Mouse (Mus musculus): ENCODE results near the gene Ggct. TPM values are rescaled to one million over a fixed set of nuclear protein-coding genes. Genes with fewer than 3 reads are reported as not detected.
A peak's percentile ranks its signal among the peaks of the same experiment; 100 is the strongest.

Gene Ggct
- total RNA-seq, 2 experiments from 2014 or later = 26.6 to 28.9 TPM

DNA sequence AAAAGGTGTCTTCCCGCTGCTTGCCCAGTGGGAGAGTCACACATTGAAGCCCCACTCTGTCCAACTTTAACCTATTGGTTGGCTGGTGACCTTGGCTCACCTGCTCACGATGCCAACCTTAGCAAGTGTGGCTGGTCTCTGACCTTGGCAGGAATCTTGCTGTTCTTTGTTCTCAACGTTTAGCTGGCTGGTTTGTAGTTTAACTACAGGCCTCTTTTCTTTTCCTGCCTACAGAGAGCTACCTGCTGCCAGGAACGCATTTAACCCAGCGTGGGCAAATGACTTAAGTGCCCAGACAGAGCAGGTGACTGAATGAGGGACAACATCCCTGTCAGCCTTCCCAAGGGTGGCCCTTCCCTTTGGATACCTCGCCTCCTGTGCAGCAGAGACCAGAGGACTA, 5.0 kb upstream of the Ggct start:
- no peak for DNase-seq (ENCODE audit: low spot score in 2 of 2)

DNA sequence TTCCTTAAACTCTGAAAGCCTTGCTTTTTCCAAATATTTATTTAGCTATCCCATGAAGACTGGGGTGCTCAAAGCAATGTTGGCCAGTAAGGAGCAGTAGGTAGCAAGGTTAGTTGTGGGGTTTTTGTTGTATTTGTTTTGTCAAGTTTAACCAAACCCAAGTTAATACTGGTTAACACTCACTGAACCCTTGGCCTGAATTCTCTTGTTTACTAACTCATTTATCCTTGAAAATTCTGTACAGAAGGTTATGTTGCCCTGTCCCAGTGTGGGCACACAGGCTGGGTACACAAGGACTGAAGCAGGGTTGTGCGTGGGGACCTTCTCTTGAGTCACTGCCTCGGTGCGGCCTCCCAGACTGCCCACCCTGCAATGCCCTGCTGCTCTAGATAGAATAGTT, 3.6 kb upstream of the Ggct start:
- no peak for DNase-seq (ENCODE audit: low spot score in 2 of 2)

- DNase-seq (ENCODE audit: low spot score in 2 of 2) = no peak
These were observed 609 bp downstream of the Ggct start for GRCm38 (mm10) chr6:54992141-54992540.

GRCm38 (mm10) chr6:54991189-54991588, 1.6 kb downstream of the Ggct start:
- no peak for DNase-seq (ENCODE audit: low spot score in 2 of 2)

DNA sequence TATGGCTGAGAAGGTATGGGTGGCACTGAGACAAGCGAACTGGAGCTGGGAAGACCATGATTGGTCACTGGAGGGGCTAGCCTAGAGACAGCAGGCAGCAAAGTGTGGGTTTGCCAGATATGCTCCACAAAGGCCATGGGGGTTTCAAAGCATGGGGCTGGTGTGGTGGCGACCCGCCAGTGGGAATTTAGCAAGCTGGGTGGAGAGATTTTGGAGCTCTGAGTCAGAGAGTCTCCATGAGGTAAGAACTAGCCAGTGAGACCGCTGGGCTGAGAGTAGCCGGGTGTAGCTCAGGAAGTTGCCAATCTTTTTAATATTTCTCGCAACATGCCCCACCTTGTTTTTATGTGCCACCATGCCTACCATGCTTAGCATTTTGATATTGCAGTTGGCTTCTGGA, 4.6 kb downstream of the Ggct start:
- no peak for DNase-seq (ENCODE audit: low spot score in 2 of 2)

GRCm38 (mm10) chr6:54984096-54984495, 8.7 kb downstream of the Ggct start:
- DNase-seq (ENCODE audit: low spot score in 2 of 2) = no peak

DNA sequence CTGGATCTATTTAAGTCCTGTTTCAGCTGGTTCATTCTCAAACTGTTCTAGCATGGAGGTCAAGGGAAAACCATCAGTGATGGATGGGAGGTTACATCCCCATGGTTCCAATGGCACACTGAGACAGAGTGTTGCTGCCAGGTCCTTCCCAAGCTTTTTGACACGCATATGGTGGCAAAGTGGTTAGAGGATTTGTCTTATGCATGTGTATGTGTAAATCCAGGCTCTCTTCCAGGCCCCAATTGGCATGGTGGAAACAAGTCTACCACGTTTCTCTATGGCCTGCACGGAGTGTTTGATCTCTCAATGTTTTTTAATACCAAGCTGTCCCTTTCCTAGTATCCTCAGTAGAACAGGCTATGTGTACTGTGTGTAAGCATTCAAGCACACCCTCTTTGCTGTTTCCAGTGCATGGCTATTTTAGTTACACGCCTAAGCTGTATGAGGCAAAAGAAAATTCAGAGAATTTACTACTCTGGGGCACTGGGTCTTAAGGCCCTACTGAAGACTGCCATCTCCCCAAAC, 9.2 kb downstream of the Ggct start:
- no peak for DNase-seq (ENCODE audit: low spot score in 2 of 2)

GRCm38 (mm10) chr6:54979426-54979825, 13.3 kb downstream of the Ggct start:
- no peak for DNase-seq (ENCODE audit: low spot score in 2 of 2)

GRCm38 (mm10) chr6:54975616-54976015, 17.1 kb downstream of the Ggct start:
- no peak for DNase-seq (ENCODE audit: low spot score in 2 of 2)

GRCm38 (mm10) chr6:54974501-54974900, 18.2 kb downstream of the Ggct start:
- DNase-seq (ENCODE audit: low spot score in 2 of 2) = no peak

- no peak for DNase-seq (ENCODE audit: low spot score in 2 of 2)
These were observed 19.9 kb downstream of the Ggct start for GRCm38 (mm10) chr6:54972929-54973211.

- peak; percentile 44 to 47 for DNase-seq (ENCODE audit: low spot score in 2 of 2)
These were observed 20.4 kb downstream of the Ggct start, which contains the start of gene Nod1 for GRCm38 (mm10) chr6:54972111-54972928. TSS of gene Nod1 (minus strand) at chr6:54972612.

- DNase-seq (ENCODE audit: low spot score in 2 of 2) = no peak
These were observed 21.0 kb downstream of the Ggct start for GRCm38 (mm10) chr6:54971731-54972110.

DNA sequence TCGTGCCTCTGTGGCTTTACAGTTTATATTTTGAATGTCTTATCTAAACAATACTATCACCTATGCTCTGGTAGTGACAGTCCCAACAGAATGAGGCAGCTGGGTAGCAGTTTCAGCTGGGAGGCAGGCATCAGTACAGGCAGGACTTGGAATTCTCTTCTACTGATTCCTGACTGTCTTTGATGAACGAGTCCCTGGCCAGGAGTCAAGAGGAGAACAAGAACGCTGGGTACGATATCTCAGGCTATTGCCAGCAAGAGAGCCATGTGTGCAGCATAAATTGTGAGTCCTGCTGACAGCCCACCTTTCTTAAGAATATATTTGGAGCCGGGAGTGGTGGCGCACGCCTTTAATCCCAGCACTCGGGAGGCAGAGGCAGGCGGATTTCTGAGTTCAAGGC, 22.2 kb downstream of the Ggct start:
- DNase-seq (ENCODE audit: low spot score in 2 of 2) = no peak

- DNase-seq (ENCODE audit: low spot score in 2 of 2) = no peak
These were observed 22.9 kb downstream of the Ggct start for GRCm38 (mm10) chr6:54969801-54970200.

- DNase-seq (ENCODE audit: low spot score in 2 of 2) = no peak
These were observed 25.2 kb downstream of the Ggct start for GRCm38 (mm10) chr6:54967591-54967990.

GRCm38 (mm10) chr6:54965234-54965633, 27.5 kb downstream of the Ggct start:
- DNase-seq (ENCODE audit: low spot score in 2 of 2) = no peak

DNA sequence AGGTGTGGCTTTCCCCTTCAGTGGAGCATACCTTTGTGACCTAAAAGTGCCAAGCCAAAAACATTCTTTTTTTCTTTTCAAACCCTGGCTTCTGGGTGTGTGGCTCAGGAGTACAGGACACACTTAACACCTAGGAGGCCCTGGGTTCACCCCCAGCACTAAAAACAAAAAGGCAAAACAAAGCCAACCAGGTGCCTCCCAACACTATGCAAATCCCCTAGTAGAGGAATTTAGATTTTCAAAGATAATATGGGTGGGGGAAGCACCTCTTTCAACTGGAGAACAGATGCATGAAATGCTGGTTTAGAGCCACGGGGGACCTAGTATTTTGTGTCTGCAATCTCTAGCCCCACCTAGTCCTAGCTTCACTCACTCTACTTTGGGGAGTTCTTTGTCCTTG, 28.0 kb downstream of the Ggct start:
- DNase-seq (ENCODE audit: low spot score in 2 of 2) = no peak

DNA sequence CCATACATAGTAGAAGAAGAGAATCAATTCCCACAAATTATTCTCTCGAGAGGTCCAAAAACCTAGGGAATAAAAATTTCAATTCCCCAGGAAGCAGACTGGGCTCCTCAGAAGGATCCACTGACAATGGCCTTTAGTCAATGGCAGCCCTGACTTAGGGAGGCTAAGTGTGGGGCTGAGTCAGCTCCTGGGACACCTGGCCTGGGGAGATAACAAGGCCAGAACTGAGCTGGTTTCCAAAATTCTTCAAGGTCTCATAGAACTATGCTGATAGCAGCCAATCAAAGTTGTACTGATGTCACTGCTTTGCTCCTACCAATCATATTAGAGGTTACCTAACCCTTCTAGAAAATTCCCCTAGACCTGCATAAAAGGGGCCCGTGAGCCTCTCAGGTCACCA, 29.2 kb downstream of the Ggct start:
- no peak for DNase-seq (ENCODE audit: low spot score in 2 of 2)

GRCm38 (mm10) chr6:54957655-54958054, 35.1 kb downstream of the Ggct start:
- DNase-seq (ENCODE audit: low spot score in 2 of 2) = no peak

GRCm38 (mm10) chr6:54956425-54956824, 36.3 kb downstream of the Ggct start:
- DNase-seq (ENCODE audit: low spot score in 2 of 2) = no peak

- DNase-seq (ENCODE audit: low spot score in 2 of 2) = no peak
These were observed 36.8 kb downstream of the Ggct start for GRCm38 (mm10) chr6:54955949-54956348.
